Mouse (Mus musculus): ENCODE measurements around the gene Tmem217. TPM values are rescaled to one million over a fixed set of nuclear protein-coding genes. Genes with fewer than 3 reads are reported as not detected.

Gene Tmem217
- polyA plus RNA-seq, 1 experiment, result not detected

DNA sequence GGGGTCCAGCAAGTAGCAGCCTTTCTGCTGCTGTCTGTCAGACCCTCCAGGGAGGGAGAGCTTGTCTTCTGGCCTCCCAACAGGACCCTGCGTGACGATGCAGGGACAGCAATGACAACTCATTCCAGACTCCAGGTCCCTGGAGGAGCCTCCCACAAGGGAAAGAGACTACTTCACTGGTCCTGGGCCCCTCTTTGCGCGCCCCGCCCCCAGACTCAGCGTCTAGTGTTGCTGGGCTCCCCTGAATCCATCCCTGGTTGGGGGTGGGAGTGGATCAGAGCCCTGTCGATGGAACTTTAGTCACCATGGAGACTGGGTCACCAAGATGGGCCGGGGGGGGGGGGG lies 57.5 kb downstream of the Tmem217 start:
- peaks cover 62% of the 10 kb centered on the region for H3K4me1 ChIP-seq (ENCODE audit: control insufficient read depth)
- H3K27me3 ChIP-seq (ENCODE audit: control insufficient read depth), result no peaks in the 10 kb centered on the region
- H3K36me3 ChIP-seq (ENCODE audit: control insufficient read depth), result peaks cover 72% of the 10 kb centered on the region
- no peak for TF ChIP-seq GATA1 (IDR thresholded peaks at IDR 0.05; ENCODE audit: low read length)
- no peak for TF ChIP-seq TAL1 (IDR thresholded peaks at IDR 0.05; ENCODE audit: low read length)
- H3K9me3 ChIP-seq (ENCODE audit: control insufficient read depth, low read length), result peaks cover 2% of the 10 kb centered on the region; the same call in 1 of the 2 replicates
- H3K4me3 ChIP-seq (replicated peaks), result peak overlapping the region; percentile 79

GRCm38 (mm10) chr17:29494062-29494731 lies 58.0 kb downstream of the Tmem217 start:
- TF ChIP-seq TAL1 (IDR thresholded peaks at IDR 0.05; ENCODE audit: low read length), result no peak
- Histone ChIP-seq H3K36me3 (ENCODE audit: control insufficient read depth) (peaks cover 72% of the 10 kb centered on the region), H3K4me3 (replicated peaks) (peak overlapping the region; percentile 79), H3K27me3 (ENCODE audit: control insufficient read depth) (no peaks in the 10 kb centered on the region), H3K9me3 (ENCODE audit: control insufficient read depth, low read length) (peaks cover 2% of the 10 kb centered on the region; the same call in 1 of the 2 replicates), H3K4me1 (ENCODE audit: control insufficient read depth) (peaks cover 62% of the 10 kb centered on the region)

GRCm38 (mm10) chr17:29493461-29493980 lies 58.7 kb downstream of the Tmem217 start:
- Histone ChIP-seq H3K27me3 (ENCODE audit: control insufficient read depth) (no peaks in the 10 kb centered on the region), H3K4me3 (replicated peaks) (peak overlapping the region; percentile 79), H3K9me3 (ENCODE audit: control insufficient read depth, low read length) (peaks cover 2% of the 10 kb centered on the region; the same call in 1 of the 2 replicates), H3K36me3 (ENCODE audit: control insufficient read depth) (peaks cover 73% of the 10 kb centered on the region), H3K4me1 (ENCODE audit: control insufficient read depth) (peaks cover 62% of the 10 kb centered on the region)
- no peak for TF ChIP-seq GATA1 (IDR thresholded peaks at IDR 0.05; ENCODE audit: low read length)
- TF ChIP-seq TAL1 (IDR thresholded peaks at IDR 0.05; ENCODE audit: low read length), result no peak

GRCm38 (mm10) chr17:29492269-29493191 lies 59.7 kb downstream of the Tmem217 start:
- Histone ChIP-seq H3K4me3 (replicated peaks) (peak overlapping the region; percentile 79), H3K27me3 (ENCODE audit: control insufficient read depth) (no peaks in the 10 kb centered on the region), H3K36me3 (ENCODE audit: control insufficient read depth) (peaks cover 69% of the 10 kb centered on the region), H3K4me1 (ENCODE audit: control insufficient read depth) (peaks cover 61% of the 10 kb centered on the region), H3K9me3 (ENCODE audit: control insufficient read depth, low read length) (peaks cover 2% of the 10 kb centered on the region; the same call in 1 of the 2 replicates)
- no peak for TF ChIP-seq GATA1 (IDR thresholded peaks at IDR 0.05; ENCODE audit: low read length)
- no peak for TF ChIP-seq TAL1 (IDR thresholded peaks at IDR 0.05; ENCODE audit: low read length)

GRCm38 (mm10) chr17:29491591-29492268 lies 60.5 kb downstream of the Tmem217 start:
- peak overlapping the region; percentile 79 for H3K4me3 ChIP-seq (replicated peaks)
- no peaks in the 10 kb centered on the region; the same call in 1 of the 2 replicates for H3K27me3 ChIP-seq (ENCODE audit: control insufficient read depth)
- peaks cover 2% of the 10 kb centered on the region; the same call in 1 of the 2 replicates for H3K9me3 ChIP-seq (ENCODE audit: control insufficient read depth, low read length)
- peaks cover 64% of the 10 kb centered on the region for H3K36me3 ChIP-seq (ENCODE audit: control insufficient read depth)
- peaks cover 62% of the 10 kb centered on the region for H3K4me1 ChIP-seq (ENCODE audit: control insufficient read depth)
- TF ChIP-seq GATA1 (IDR thresholded peaks at IDR 0.05; ENCODE audit: low read length), result no peak
- TF ChIP-seq TAL1 (IDR thresholded peaks at IDR 0.05; ENCODE audit: low read length), result no peak

GRCm38 (mm10) chr17:29490713-29491581 lies 61.2 kb downstream of the Tmem217 start, which contains the start of gene Pim1:
Pim1 (plus strand) TSS chr17:29490753.
- Histone ChIP-seq H3K9me3 (ENCODE audit: control insufficient read depth, low read length) (peaks cover 2% of the 10 kb centered on the region; the same call in 1 of the 2 replicates), H3K36me3 (ENCODE audit: control insufficient read depth) (peaks cover 56% of the 10 kb centered on the region), H3K4me1 (ENCODE audit: control insufficient read depth) (peaks cover 60% of the 10 kb centered on the region), H3K27me3 (ENCODE audit: control insufficient read depth) (no peaks in the 10 kb centered on the region; the same call in 1 of the 2 replicates), H3K4me3 (replicated peaks) (peak within 1 kb of the TSS; percentile 79)
- TF ChIP-seq TAL1 (IDR thresholded peaks at IDR 0.05; ENCODE audit: low read length) (no peak), GATA1 (IDR thresholded peaks at IDR 0.05; ENCODE audit: low read length) (no peak)

DNA sequence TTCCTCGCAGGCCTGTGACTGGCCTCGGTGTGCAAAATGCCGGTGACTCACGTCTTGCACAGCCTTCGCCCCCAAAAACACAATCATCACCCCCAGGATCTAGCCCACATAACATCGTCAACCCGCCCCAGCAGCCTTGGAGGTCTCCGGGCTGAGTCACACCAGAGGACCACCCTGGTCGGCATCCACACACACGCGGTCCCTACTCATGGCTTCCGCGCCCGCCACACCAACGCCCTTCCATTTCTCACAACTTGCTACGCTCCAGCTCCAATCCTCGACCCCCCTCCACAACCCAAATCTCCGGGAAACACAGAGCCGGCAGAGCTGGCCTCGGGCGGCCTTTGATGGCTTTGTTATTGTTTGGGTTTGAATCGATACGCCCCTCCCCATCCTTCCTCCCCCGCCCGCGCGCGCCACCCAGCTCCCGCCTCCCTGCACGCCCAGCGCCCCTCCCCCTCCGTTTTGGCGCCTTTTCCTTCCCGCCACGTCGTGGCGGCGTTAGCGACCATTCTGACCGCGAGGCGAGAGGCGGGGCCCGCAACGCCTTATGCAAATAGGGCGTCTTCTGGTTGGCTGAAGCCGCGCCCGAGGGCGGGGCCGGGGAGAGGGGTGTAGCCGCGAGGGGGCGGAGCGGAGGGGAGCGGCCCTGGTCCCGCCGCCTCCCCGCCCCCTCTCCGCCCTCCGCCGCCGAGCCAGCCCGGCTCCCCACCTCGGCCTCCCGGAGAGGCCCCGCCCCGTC lies 62.0 kb downstream of the Tmem217 start:
- no peak for TF ChIP-seq GATA1 (IDR thresholded peaks at IDR 0.05; ENCODE audit: low read length)
- TF ChIP-seq TAL1 (IDR thresholded peaks at IDR 0.05; ENCODE audit: low read length), result no peak
- Histone ChIP-seq H3K4me3 (replicated peaks) (peak overlapping the region; percentile 79), H3K27me3 (ENCODE audit: control insufficient read depth) (no peaks in the 10 kb centered on the region; the same call in 1 of the 2 replicates), H3K9me3 (ENCODE audit: control insufficient read depth, low read length) (peaks cover 2% of the 10 kb centered on the region; the same call in 1 of the 2 replicates), H3K36me3 (ENCODE audit: control insufficient read depth) (peaks cover 49% of the 10 kb centered on the region), H3K4me1 (ENCODE audit: control insufficient read depth) (peaks cover 67% of the 10 kb centered on the region)
